Mouse (Mus musculus): Measurements from ENCODE around the gene Prl3d3. TPM values are rescaled to one million over a fixed set of nuclear protein-coding genes. Genes with fewer than 3 reads are reported as not detected.

Gene Prl3d3
- not detected for polyA plus RNA-seq (2014; fragmentation: Illumina TruSeq; extraction: RNeasy Lipid Tissue Mini Kit (QIAGEN cat#74804); ENCODE audit: low read depth, low replicate concordance)

GRCm38 (mm10) chr13:27156490-27156889 is at the start of gene Prl3d3:
Prl3d3 (plus strand) TSS chr13:27156790.

DNA sequence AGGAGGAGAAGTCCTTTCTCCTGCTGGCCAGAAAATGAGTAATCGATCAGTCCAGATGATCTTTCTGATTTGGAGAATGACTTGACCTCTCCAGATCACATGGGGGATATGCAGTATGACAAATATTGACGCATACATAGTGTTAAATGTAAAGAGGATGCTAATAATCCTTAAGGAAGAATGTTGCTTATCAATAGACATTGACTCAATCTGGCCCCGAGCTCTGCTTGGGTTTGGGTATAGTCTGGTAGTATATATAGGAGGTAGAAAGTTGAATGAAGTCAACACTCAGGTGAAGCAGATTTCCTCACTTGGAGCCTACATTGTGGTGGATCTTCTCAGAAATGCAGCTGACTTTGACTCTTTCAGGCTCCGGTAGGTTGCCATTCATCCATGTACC is 35.2 kb upstream of the Prl3d3 start, which contains the start of gene Prl3d2:
Gene Prl3d2 (plus strand): TSS at position 301 of the 400 bp plus-strand sequence.

DNA sequence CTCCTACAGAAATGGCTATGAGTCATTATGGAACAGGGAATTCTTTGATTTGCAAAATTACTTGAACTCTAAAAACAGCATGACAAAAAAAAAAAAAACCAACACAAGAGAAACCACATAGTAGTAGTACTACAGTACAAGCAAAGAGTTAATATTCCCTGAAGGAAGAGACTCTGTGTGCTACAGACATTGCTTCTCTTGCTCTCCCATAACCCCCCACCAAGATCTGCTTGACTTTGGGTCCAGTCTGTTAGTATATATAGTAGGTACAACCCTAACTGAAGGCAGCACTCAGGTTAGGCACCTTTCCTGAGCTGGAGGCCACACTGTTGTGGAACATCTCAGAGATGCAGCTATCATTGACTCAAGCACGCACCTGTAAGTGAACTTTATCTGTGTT is 39.8 kb downstream of the Prl3d3 start, which contains the start of gene Prl3c1:
Gene Prl3c1 (plus strand): TSS at position 301 of the 400 bp plus-strand sequence.

Other genes with a start within 250 kb of the Prl3d3 start
- gene Prl, start 99.2 kb upstream of the Prl3d3 start, polyA plus RNA-seq (2014; fragmentation: Illumina TruSeq; extraction: RNeasy Lipid Tissue Mini Kit (QIAGEN cat#74804); ENCODE audit: low read depth, low replicate concordance), result not detected
- gene Prl3d1, start 62.6 kb upstream of the Prl3d3 start, polyA plus RNA-seq (2014; fragmentation: Illumina TruSeq; extraction: RNeasy Lipid Tissue Mini Kit (QIAGEN cat#74804); ENCODE audit: low read depth, low replicate concordance), result not detected
- gene Prl3d2, start 35.1 kb upstream of the Prl3d3 start, polyA plus RNA-seq (2014; fragmentation: Illumina TruSeq; extraction: RNeasy Lipid Tissue Mini Kit (QIAGEN cat#74804); ENCODE audit: low read depth, low replicate concordance), result not detected
- gene Prl3c1, start 39.9 kb downstream of the Prl3d3 start, polyA plus RNA-seq (2014; fragmentation: Illumina TruSeq; extraction: RNeasy Lipid Tissue Mini Kit (QIAGEN cat#74804); ENCODE audit: low read depth, low replicate concordance), result not detected
- not detected for gene Prl3b1, start 85.1 kb downstream of the Prl3d3 start, polyA plus RNA-seq (2014; fragmentation: Illumina TruSeq; extraction: RNeasy Lipid Tissue Mini Kit (QIAGEN cat#74804); ENCODE audit: low read depth, low replicate concordance)
- not detected for gene Prl3a1, start 102.6 kb downstream of the Prl3d3 start, polyA plus RNA-seq (2014; fragmentation: Illumina TruSeq; extraction: RNeasy Lipid Tissue Mini Kit (QIAGEN cat#74804); ENCODE audit: low read depth, low replicate concordance)
- gene Prl6a1, start 155.8 kb downstream of the Prl3d3 start, polyA plus RNA-seq (2014; fragmentation: Illumina TruSeq; extraction: RNeasy Lipid Tissue Mini Kit (QIAGEN cat#74804); ENCODE audit: low read depth, low replicate concordance), result not detected
- not detected for gene Prl8a2, start 188.9 kb downstream of the Prl3d3 start, polyA plus RNA-seq (2014; fragmentation: Illumina TruSeq; extraction: RNeasy Lipid Tissue Mini Kit (QIAGEN cat#74804); ENCODE audit: low read depth, low replicate concordance)
- gene Prl2b1, start 234.1 kb downstream of the Prl3d3 start, polyA plus RNA-seq (2014; fragmentation: Illumina TruSeq; extraction: RNeasy Lipid Tissue Mini Kit (QIAGEN cat#74804); ENCODE audit: low read depth, low replicate concordance), result not detected

Measured in heart, adult 10 weeks (tissue).